In the genomic region with DNA sequence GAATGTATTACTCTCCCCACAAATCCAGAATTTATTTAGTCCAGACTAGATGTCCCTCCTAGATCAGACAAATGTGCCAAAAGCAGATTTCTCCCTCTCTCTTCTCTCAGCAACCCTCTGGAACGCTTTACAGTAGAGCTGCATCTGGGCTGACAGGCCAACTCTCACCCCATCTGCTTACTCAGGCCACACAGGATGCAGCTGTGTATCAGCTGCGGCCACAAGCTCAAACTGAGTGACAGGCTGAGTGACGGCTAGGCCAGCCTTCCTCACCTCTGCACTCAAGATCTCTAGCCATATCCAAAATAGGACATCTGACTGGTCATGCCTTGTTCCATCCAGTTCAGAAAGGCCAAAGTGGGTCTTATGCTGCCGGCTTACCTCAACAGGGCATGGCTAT, we compare ENCODE assay signal across 17 mouse cellular contexts. TPM values are rescaled to one million over a fixed set of nuclear protein-coding genes. Genes with fewer than 3 reads are reported as not detected.
DNase-seq lines count a peak whose midpoint lies in the region; ATAC-seq and TF ChIP-seq lines count a peak whose summit lies in the region.
"Had no signal": no experiment of that assay in that cellular context is flagged by ENCODE, and none has a peak within 500 bp of the region (broad histone marks: within the 10 kb centered on the region; RNA-seq: fewer than 3 reads in every experiment).

No protein-coding gene starts in this region.

- H3K9ac ChIP-seq in MEL (ENCODE audit: control insufficient read depth, low read depth, low read length, poor library complexity, severe bottlenecking) = no peak overlapping the region
- no peak overlapping the region for H3K9ac ChIP-seq in liver, postnatal 0 days (replicated peaks)
- no peak overlapping the region for H3K9ac ChIP-seq in neural tube, embryonic 15.5 days (replicated peaks)
- H3K9ac ChIP-seq: forebrain, postnatal 0 days; hindbrain, embryonic 14.5 days; midbrain, embryonic 15.5 days; neural tube, embryonic 12.5 days had no signal

- TF ChIP-seq POLR2A in MEL (IDR thresholded peaks at IDR 0.05; ENCODE audit: control insufficient read depth in 1 of 2, insufficient read depth in 1 of 2, low read depth in 1 of 2, low read length in 2 of 2, poor library complexity in 1 of 2) = no peak

- WGBS in heart, embryonic 10.5 days = 58% methylated on average over 4 of the region's 4 CpGs
- WGBS in liver, postnatal 0 days (ENCODE audit: insufficient replicate concordance) = 39% methylated on average over 4 of the region's 4 CpGs
- 85% methylated on average over 4 of the region's 4 CpGs for WGBS in neural tube, embryonic 15.5 days

- no peak for TF ChIP-seq CTCF in MEL (IDR thresholded peaks at IDR 0.05 in 2 of 3, conservative IDR thresholded peaks at IDR 0.05 in 1 of 3; ENCODE audit: control insufficient read depth in 1 of 3, insufficient read depth in 1 of 3, low read depth in 2 of 3, low read length in 3 of 3, poor library complexity in 1 of 3, severe bottlenecking in 1 of 3)
- TF ChIP-seq CTCF in liver, postnatal 0 days (IDR thresholded peaks at IDR 0.05; ENCODE audit: low read depth) = no peak

- peaks cover 17% of the 10 kb centered on the region for H3K36me3 ChIP-seq in heart, embryonic 10.5 days
- peaks cover 0 to 10% of the 10 kb centered on the region in 2 experiments; a peak in 2 of 4 replicates for H3K36me3 ChIP-seq in MEL (ENCODE audit: control insufficient read depth in 1 of 2, insufficient read depth in 2 of 2, low read length in 2 of 2)
- peaks cover 72% of the 10 kb centered on the region for H3K36me3 ChIP-seq in liver, postnatal 0 days (replicated peaks; ENCODE audit: insufficient read depth, low read length)
- 0 out of 2 replicates have a peak, but pooled peaks cover 4% of the 10 kb centered on the region for H3K36me3 ChIP-seq in neural tube, embryonic 15.5 days
- H3K36me3 ChIP-seq: midbrain, embryonic 15.5 days had no signal

- no peak overlapping the region for H3K4me2 ChIP-seq in liver, postnatal 0 days (ENCODE audit: low read depth, low read length)
- H3K4me2 ChIP-seq in neural tube, embryonic 15.5 days = no peak overlapping the region
- H3K4me2 ChIP-seq: hindbrain, embryonic 14.5 days; midbrain, embryonic 15.5 days; neural tube, embryonic 12.5 days had no signal

- H3K27ac ChIP-seq in heart, embryonic 10.5 days = no peak overlapping the region
- no peak overlapping the region for H3K27ac ChIP-seq in MEL (ENCODE audit: control insufficient read depth, low read depth, low read length)
- H3K27ac ChIP-seq in liver, postnatal 0 days (ENCODE audit: low read depth) = no peak overlapping the region
- H3K27ac ChIP-seq in neural tube, embryonic 15.5 days (replicated peaks) = no peak overlapping the region
- H3K27ac ChIP-seq: hindbrain, embryonic 14.5 days; midbrain, embryonic 15.5 days; neural tube, embryonic 12.5 days had no signal

- no peaks in the 10 kb centered on the region for H3K79me2 ChIP-seq in MEL (ENCODE audit: control insufficient read depth, insufficient read depth, low read length, poor library complexity)

- TF ChIP-seq EP300 in MEL (IDR thresholded peaks at IDR 0.05; ENCODE audit: low read depth in 1 of 2, low read length in 2 of 2) = no peak
- TF ChIP-seq EP300 in liver, postnatal 0 days (IDR thresholded peaks at IDR 0.05; ENCODE audit: low read depth) = 0 out of 2 replicates have a peak, but pooled peaks have one; percentile 23

- intact Hi-C loops in heart, postnatal 10 days (cut with DNase I) = no loop called here

- H3K4me1 ChIP-seq in heart, embryonic 10.5 days = peaks cover 17% of the 10 kb centered on the region
- H3K4me1 ChIP-seq in MEL (ENCODE audit: control insufficient read depth in 1 of 2, insufficient read depth in 2 of 2, low read length in 2 of 2) = peaks cover 6 to 8% of the 10 kb centered on the region in 2 experiments; a peak in 2 of 4 replicates
- peaks cover 5% of the 10 kb centered on the region; the same call in 1 of the 2 replicates for H3K4me1 ChIP-seq in liver, postnatal 0 days (ENCODE audit: insufficient read depth)
- H3K4me1 ChIP-seq in neural tube, embryonic 15.5 days = no peaks in the 10 kb centered on the region
- H3K4me1 ChIP-seq: midbrain, embryonic 15.5 days; neural tube, embryonic 12.5 days had no signal

- ATAC-seq in liver, postnatal 0 days = peak; percentile 52
- no peak for ATAC-seq in neural tube, embryonic 15.5 days (ENCODE audit: low FRiP score)
- ATAC-seq: forebrain, postnatal 0 days; midbrain, embryonic 15.5 days had no signal

- peak; percentile 32 to 37 for DNase-seq in heart, postnatal 10 days
- no peak for DNase-seq in heart, embryonic 10.5 days (ENCODE audit: low spot score)
- DNase-seq in 416B (ENCODE audit: low read depth) (peak; percentile 95), MEL (ENCODE audit: low read depth, low spot score) (no peak)
- no peak for DNase-seq in liver, postnatal 0 days
- no peak for DNase-seq in ovary, postnatal 14 days (ENCODE audit: low spot score)
- no peak for DNase-seq in frontal cortex, postnatal 36 days (ENCODE audit: low spot score in 2 of 2)
- DNase-seq: adrenal gland, postnatal 25 days; cerebellum, postnatal 25 days; forebrain, postnatal 0 days; kidney, adult 8-10 months; lung, adult 18-20 months; retina, postnatal 1 day had no signal

- no peak overlapping the region for H3K4me3 ChIP-seq in heart, embryonic 10.5 days
- no peak overlapping the region for H3K4me3 ChIP-seq in MEL (ENCODE audit: control insufficient read depth in 1 of 2, insufficient read depth in 1 of 2, low read depth in 2 of 2, low read length in 2 of 2)
- no peak overlapping the region for H3K4me3 ChIP-seq in liver, postnatal 0 days (ENCODE audit: low read depth, low read length)
- H3K4me3 ChIP-seq in neural tube, embryonic 15.5 days (replicated peaks) = no peak overlapping the region
- H3K4me3 ChIP-seq: midbrain, embryonic 15.5 days; neural tube, embryonic 12.5 days had no signal

- no peak for TF ChIP-seq RAD21 in MEL (IDR thresholded peaks at IDR 0.05; ENCODE audit: low read depth, low read length)

- no peaks in the 10 kb centered on the region for H3K9me3 ChIP-seq in heart, embryonic 10.5 days
- no peaks in the 10 kb centered on the region for H3K9me3 ChIP-seq in MEL (replicated peaks; ENCODE audit: insufficient read depth, low read length)
- H3K9me3 ChIP-seq in liver, postnatal 0 days (ENCODE audit: low read length) = peaks cover 4% of the 10 kb centered on the region
- H3K9me3 ChIP-seq in neural tube, embryonic 15.5 days (replicated peaks) = no peaks in the 10 kb centered on the region
- H3K9me3 ChIP-seq: midbrain, embryonic 15.5 days had no signal

- H3K27me3 ChIP-seq in heart, embryonic 10.5 days (ENCODE audit: insufficient read depth, poor library complexity, severe bottlenecking) = 0 out of 2 replicates have a peak, but pooled peaks cover 4% of the 10 kb centered on the region
- no peaks in the 10 kb centered on the region for H3K27me3 ChIP-seq in MEL (ENCODE audit: control insufficient read depth in 1 of 2, insufficient read depth in 2 of 2, low read length in 2 of 2)
- H3K27me3 ChIP-seq in liver, postnatal 0 days (ENCODE audit: insufficient read depth, low read length) = no peaks in the 10 kb centered on the region
- H3K27me3 ChIP-seq in neural tube, embryonic 15.5 days (replicated peaks) = no peaks in the 10 kb centered on the region
- H3K27me3 ChIP-seq: midbrain, embryonic 15.5 days; neural tube, embryonic 12.5 days had no signal

TF ChIP-seq in MEL, 35 proteins besides CTCF, POLR2A, EP300 and RAD21:
- TF ChIP-seq ETS1 (IDR thresholded peaks at IDR 0.05; ENCODE audit: low read depth, low read length) = 0 out of 2 replicates have a peak, but pooled peaks have one; percentile 27
- TF ChIP-seq TAL1 (IDR thresholded peaks at IDR 0.05; ENCODE audit: low read length) = peak; percentile 30; the same call in 1 of the 2 replicates
- no peak for TF ChIP-seq TCF12 (IDR thresholded peaks at IDR 0.05; ENCODE audit: low read depth, low read length)
TF ChIP-seq in MEL: peak in this region for 2.

RNA-seq across cellular contexts. Expression of gene Rpl31, which starts 28.7 kb away (rescaled TPM):
- 100 to 1,000 TPM; 730 to 733 TPM for total RNA-seq in heart, postnatal 10 days (2021)
- polyA plus RNA-seq in heart, embryonic 10.5 days (2016; fragmentation: Nextera tagmentation; extraction: Ambion mirVana) = 325 and 422 TPM in 2 replicates
- 2,001 and 2,111 TPM in 2 replicates for total RNA-seq in MEL (2012; rRNA removed)
- polyA plus RNA-seq in MEL (2012; ENCODE audit: insufficient read depth in 1 of 2, insufficient read length in 2 of 2, low read depth in 1 of 2, low replicate concordance in 2 of 2, missing spikeins in 1 of 2) = 100 to 1,000 TPM in 1 of 2 experiments, not detected in 1; 848 TPM
- 306 and 334 TPM in 2 replicates for polyA plus RNA-seq in liver, postnatal 0 days (2015; fragmentation: Nextera tagmentation; extraction: Ambion mirVana)
- polyA plus RNA-seq in neural tube, embryonic 15.5 days (2015; fragmentation: Nextera tagmentation; extraction: Ambion mirVana) = 329 and 348 TPM in 2 replicates

Comparison
In these comparisons a context has a peak if more than half of its experiments do, and no peak if none do; other contexts are left out.
1. DNase-seq: peak in heart, postnatal 10 days (2 of 2) and 416B (single experiment); none in heart, embryonic 10.5 days (single experiment), MEL (single experiment), liver, postnatal 0 days (single experiment), ovary, postnatal 14 days (single experiment) and frontal cortex, postnatal 36 days (0 of 2).